Mouse (Mus musculus) kidney, embryonic 16.5 days (tissue): ENCODE measurements around the gene Foxn3. TPM values are rescaled to one million over a fixed set of nuclear protein-coding genes. Genes with fewer than 3 reads are reported as not detected.
A peak's percentile ranks its signal among the peaks of the same experiment; 100 is the strongest.

Experiments
- ATAC-seq: fragments of 200-750 bp; cut with Nextera tagmentation; 2 replicates; pipeline ENCODE4 v1.8.0; 2017; ENCODE audit warnings: moderate TSS enrichment; ENCODE audit not compliant: low FRiP score, low TSS enrichment
- H3K27ac ChIP-seq: fragments of 300-500 bp; sonication (generic); 2 replicates; pipeline ENCODE4 v1.5.1; 2014; ENCODE audit warnings: low read length
- H3K27me3 ChIP-seq: fragments of 300-500 bp; sonication (generic); 2 replicates; pipeline ENCODE4 v1.6.1; 2014; ENCODE audit warnings: low read length, control low read depth, mixed read lengths; ENCODE audit not compliant: insufficient read depth
- H3K36me3 ChIP-seq: fragments of 300-500 bp; sonication (generic); 2 replicates; pipeline ENCODE4 v1.6.1; 2014; ENCODE audit warnings: low read length, control low read depth, mixed read lengths; ENCODE audit not compliant: insufficient read depth
- H3K4me1 ChIP-seq: fragments of 300-500 bp; sonication (generic); 2 replicates; pipeline ENCODE4 v1.6.1; 2014; ENCODE audit warnings: low read length, control low read depth, mixed read lengths; ENCODE audit not compliant: insufficient read depth
- H3K4me2 ChIP-seq: fragments of 300-500 bp; sonication (generic); replicated peaks from 2 replicates; pipeline ENCODE4 v1.6.1; 2014; ENCODE audit warnings: low read depth, low read length
- H3K4me3 ChIP-seq: fragments of 300-500 bp; sonication (generic); 2 replicates; pipeline ENCODE4 v1.5.1; 2014; ENCODE audit warnings: mild to moderate bottlenecking, low read length
- H3K9ac ChIP-seq: fragments of 300-500 bp; sonication (generic); replicated peaks from 2 replicates; pipeline ENCODE4 v1.6.1; 2014; ENCODE audit warnings: low read length
- H3K9me3 ChIP-seq: fragments of 300-500 bp; sonication (generic); 2 replicates; pipeline ENCODE4 v1.6.1; 2016; ENCODE audit warnings: low read length, control low read depth
- WGBS: fragments of 180-500 bp; shearing (Covaris S2); extraction: QIAGEN DNeasy Blood & Tissue Kit; methylation state at CpG from one replicate; pipeline ENCODE4 v1.1.7; 2014; 5-methylcytosine and 5-hydroxymethylcytosine counted together
- polyA plus RNA-seq: library from polyadenylated mRNA; unstranded; fragments of >200 nt; fragmentation: Nextera tagmentation; extraction: Ambion mirVana; gene quantifications from 2 replicates; pipeline ENCODE4 v1.2.1, GENCODE M21; 2015

The Foxn3 gene
- polyA plus RNA-seq, 1 experiment from 2014 or later, result 54.0 TPM

GRCm38 (mm10) chr12:99293532-99293931 lies 269.9 kb downstream of the Foxn3 start:
- H3K9me3 ChIP-seq, result no peaks in the 10 kb centered on the region
- H3K27me3 ChIP-seq, result no peaks in the 10 kb centered on the region
- no peak overlapping the region for H3K9ac ChIP-seq
- H3K4me3 ChIP-seq, result no peak overlapping the region
- H3K4me2 ChIP-seq, result no peak overlapping the region
- no peak overlapping the region for H3K27ac ChIP-seq
- 82% methylated on average over 7 of the region's 7 CpGs for WGBS
- no peak for ATAC-seq
- peaks cover 18% of the 10 kb centered on the region for H3K4me1 ChIP-seq
- H3K36me3 ChIP-seq, result no peaks in the 10 kb centered on the region

GRCm38 (mm10) chr12:99292152-99292551 lies 271.2 kb downstream of the Foxn3 start:
- Histone ChIP-seq H3K4me2 (no peak overlapping the region), H3K9ac (no peak overlapping the region), H3K9me3 (no peaks in the 10 kb centered on the region), H3K4me3 (no peak overlapping the region), H3K36me3 (no peaks in the 10 kb centered on the region), H3K27ac (no peak overlapping the region), H3K4me1 (peaks cover 9% of the 10 kb centered on the region), H3K27me3 (no peaks in the 10 kb centered on the region)
- WGBS, result 70% methylated on average over 6 of the region's 6 CpGs
- no peak for ATAC-seq

GRCm38 (mm10) chr12:99287081-99287480 lies 276.3 kb downstream of the Foxn3 start:
- no peaks in the 10 kb centered on the region for H3K27me3 ChIP-seq
- no peak overlapping the region for H3K9ac ChIP-seq
- H3K27ac ChIP-seq, result no peak overlapping the region
- 72% methylated on average over 5 of the region's 5 CpGs for WGBS
- H3K4me3 ChIP-seq, result no peak overlapping the region
- H3K4me1 ChIP-seq, result peaks cover 29% of the 10 kb centered on the region
- H3K36me3 ChIP-seq, result no peaks in the 10 kb centered on the region
- no peak overlapping the region for H3K4me2 ChIP-seq
- H3K9me3 ChIP-seq, result no peaks in the 10 kb centered on the region
- no peak for ATAC-seq

GRCm38 (mm10) chr12:99286662-99287061 lies 276.7 kb downstream of the Foxn3 start:
- 0 out of 2 replicates have a peak, but pooled peaks have one; percentile 39 for ATAC-seq
- Histone ChIP-seq H3K9me3 (no peaks in the 10 kb centered on the region), H3K9ac (no peak overlapping the region), H3K4me1 (peaks cover 29% of the 10 kb centered on the region), H3K36me3 (no peaks in the 10 kb centered on the region), H3K27me3 (no peaks in the 10 kb centered on the region), H3K27ac (no peak overlapping the region), H3K4me3 (no peak overlapping the region), H3K4me2 (no peak overlapping the region)
- whole genome bisulfite sequencing, result 88% methylated on average over 6 of the region's 6 CpGs

- H3K27me3 ChIP-seq, result no peaks in the 10 kb centered on the region
- no peak overlapping the region for H3K27ac ChIP-seq
- no peak overlapping the region for H3K9ac ChIP-seq
- ATAC-seq, result no peak
- no peaks in the 10 kb centered on the region for H3K36me3 ChIP-seq
- WGBS, result 81% methylated on average over 8 of the region's 8 CpGs
- no peak overlapping the region for H3K4me3 ChIP-seq
- no peaks in the 10 kb centered on the region for H3K9me3 ChIP-seq
- peaks cover 29% of the 10 kb centered on the region for H3K4me1 ChIP-seq
- H3K4me2 ChIP-seq, result no peak overlapping the region
Measured at GRCm38 (mm10) chr12:99285656-99286055, 277.7 kb downstream of the Foxn3 start.

- Histone ChIP-seq H3K4me3 (no peak overlapping the region), H3K4me1 (peaks cover 32% of the 10 kb centered on the region), H3K27ac (no peak overlapping the region), H3K27me3 (no peaks in the 10 kb centered on the region), H3K9me3 (no peaks in the 10 kb centered on the region), H3K4me2 (no peak overlapping the region), H3K9ac (no peak overlapping the region), H3K36me3 (no peaks in the 10 kb centered on the region)
- ATAC-seq, result no peak
- 53% methylated on average over 9 of the region's 9 CpGs for WGBS
Measured at GRCm38 (mm10) chr12:99285199-99285598, 278.2 kb downstream of the Foxn3 start.

- peak overlapping the region; percentile 41 for H3K27ac ChIP-seq
Measured at GRCm38 (mm10) chr12:99284419-99285069, 278.8 kb downstream of the Foxn3 start.

GRCm38 (mm10) chr12:99280826-99281225 lies 282.6 kb downstream of the Foxn3 start:
- Histone ChIP-seq H3K4me2 (no peak overlapping the region), H3K4me1 (peaks cover 33% of the 10 kb centered on the region), H3K9me3 (0 out of 2 replicates have a peak, but pooled peaks cover 2% of the 10 kb centered on the region), H3K4me3 (no peak overlapping the region), H3K27ac (no peak overlapping the region), H3K27me3 (no peaks in the 10 kb centered on the region), H3K9ac (no peak overlapping the region), H3K36me3 (no peaks in the 10 kb centered on the region)
- WGBS, result 90% methylated on average over 13 of the region's 13 CpGs
- no peak for ATAC-seq

More at GRCm38 (mm10) chr12:99284419-99285069, 278.8 kb downstream of the Foxn3 start:
- WGBS, result 60% methylated on average over 8 of the region's 8 CpGs
- Histone ChIP-seq H3K9ac (no peak overlapping the region), H3K36me3 (no peaks in the 10 kb centered on the region), H3K4me3 (no peak overlapping the region), H3K27me3 (no peaks in the 10 kb centered on the region), H3K9me3 (no peaks in the 10 kb centered on the region), H3K4me1 (peaks cover 33% of the 10 kb centered on the region), H3K4me2 (no peak overlapping the region)
- 0 out of 2 replicates have a peak, but pooled peaks have one; percentile 47 for ATAC-seq

GRCm38 (mm10) chr12:99280291-99280690 lies 283.1 kb downstream of the Foxn3 start:
- Histone ChIP-seq H3K9me3 (0 out of 2 replicates have a peak, but pooled peaks cover 2% of the 10 kb centered on the region), H3K27ac (no peak overlapping the region), H3K4me3 (no peak overlapping the region), H3K9ac (no peak overlapping the region), H3K4me1 (peaks cover 32% of the 10 kb centered on the region), H3K36me3 (no peaks in the 10 kb centered on the region), H3K27me3 (no peaks in the 10 kb centered on the region), H3K4me2 (no peak overlapping the region)
- ATAC-seq, result no peak
- WGBS, result 71% methylated on average over 4 of the region's 4 CpGs

GRCm38 (mm10) chr12:99279426-99279825 lies 284.0 kb downstream of the Foxn3 start:
- peaks cover 23% of the 10 kb centered on the region for H3K4me1 ChIP-seq
- WGBS, result 66% methylated on average over 4 of the region's 4 CpGs
- no peaks in the 10 kb centered on the region for H3K36me3 ChIP-seq
- no peaks in the 10 kb centered on the region for H3K27me3 ChIP-seq
- no peak overlapping the region for H3K4me3 ChIP-seq
- no peak overlapping the region for H3K27ac ChIP-seq
- ATAC-seq, result no peak
- no peak overlapping the region for H3K9ac ChIP-seq
- H3K9me3 ChIP-seq, result 0 out of 2 replicates have a peak, but pooled peaks cover 2% of the 10 kb centered on the region
- no peak overlapping the region for H3K4me2 ChIP-seq
